Mouse (Mus musculus) embryonic stem cell, embryonic (primary cell): ENCODE measurements at regions not wholly inside any gene's neighbourhood (a gene's known extent, or its start where the extent isn't known, plus 50 kb on each side); places are given as distances from the start of the nearest gene placed in this dataset.

ENCODE experiments used
- CTCF ChIA-PET, 4 experiments: fragments of 300-600 bp in 2 of 4; fragments of 350-600 bp in 2 of 4; sonication (Branson Sonifier 250); formaldehyde crosslinking; loops; one replicate each; lab custom pipeline; 2022; ENCODE audit warnings: inconsistent platforms in 2 of 4; lab: Charles Lee
- POLR2A ChIA-PET, 4 experiments: fragments of 300-600 bp in 2 of 4; fragments of 350-600 bp in 2 of 4; sonication (Branson Sonifier 250); formaldehyde crosslinking; loops; one replicate each; lab custom pipeline; 2022; ENCODE audit warnings: antibody characterized with exemption in 4 of 4, inconsistent platforms in 1 of 4; lab: Charles Lee

GRCm38 (mm10) chr4:131125975-131126374 lies 181.8 kb downstream of the Matn1 start:
- POLR2A ChIA-PET = interaction anchor here (0.5 to 2.0 kb wide), 12 partner anchors 12 to 951 kb away, joined by 3 to 8 read pairs (median 4); no protein-coding TSS in a partner anchor
- CTCF ChIA-PET = interaction anchor here in 2 of 4 experiments (0.9 to 2.1 kb wide), 3 partner anchors 10 to 166 kb away, joined by 6 to 11 read pairs (median 7); no protein-coding TSS in a partner anchor

- POLR2A ChIA-PET = interaction anchor here in 1 of 4 experiments (1.2 kb wide), 2 partner anchors 12 to 14 kb away, joined by 4 read pairs; no protein-coding TSS in a partner anchor
- CTCF ChIA-PET = interaction anchor here in 2 of 4 experiments (0.6 to 2.1 kb wide), 3 partner anchors 9 to 1908 kb away, joined by 3 to 11 read pairs (median 7); no protein-coding TSS in a partner anchor
Observed at GRCm38 (mm10) chr4:131126901-131127300, 182.7 kb downstream of the Matn1 start.

- CTCF ChIA-PET = no interaction called here
- POLR2A ChIA-PET = interaction anchor here in 1 of 4 experiments (1.3 kb wide), 1 partner anchor 10 kb away, joined by 3 read pairs; no protein-coding TSS in a partner anchor
Observed at GRCm38 (mm10) chr4:131128646-131129045, 184.5 kb downstream of the Matn1 start.

GRCm38 (mm10) chr4:131132201-131132600 lies 188.0 kb downstream of the Matn1 start:
- ChIA-PET POLR2A (interaction anchor here in 3 of 4 experiments (0.5 to 1.1 kb wide), 6 partner anchors 20 to 1049 kb away, joined by 3 to 13 read pairs (median 4); no protein-coding TSS in a partner anchor), CTCF (interaction anchor here in 3 of 4 experiments (0.5 to 2.7 kb wide), 7 partner anchors 10 to 230 kb away, joined by 3 to 8 read pairs (median 4); no protein-coding TSS in a partner anchor)

- ChIA-PET POLR2A (interaction anchor here in 1 of 4 experiments (1.1 kb wide), 1 partner anchor 19 kb away, joined by 3 read pairs; no protein-coding TSS in a partner anchor), CTCF (interaction anchor here in 2 of 4 experiments (0.8 to 2.7 kb wide), 4 partner anchors 17 to 173 kb away, joined by 3 to 8 read pairs (median 4); no protein-coding TSS in a partner anchor)
Observed at GRCm38 (mm10) chr4:131132781-131133180, 188.6 kb downstream of the Matn1 start.

GRCm38 (mm10) chr4:131135841-131136240 lies 191.7 kb downstream of the Matn1 start:
- POLR2A ChIA-PET = interaction anchor here in 2 of 4 experiments (0.6 kb wide), 2 partner anchors 16 to 79 kb away, joined by 3 to 4 read pairs; no protein-coding TSS in a partner anchor
- CTCF ChIA-PET = interaction anchor here (0.6 to 1.8 kb wide), 21 partner anchors 9 to 220 kb away, joined by 3 to 21 read pairs (median 4); partner anchors contain the start of gene Matn1 (in 1 of the 4)

GRCm38 (mm10) chr4:131138891-131139290 lies 194.7 kb downstream of the Matn1 start:
- CTCF ChIA-PET = interaction anchor here in 2 of 4 experiments (0.7 to 1.8 kb wide), 2 partner anchors 179 kb away, joined by 3 to 14 read pairs; no protein-coding TSS in a partner anchor
- POLR2A ChIA-PET = interaction anchor here in 3 of 4 experiments (0.9 to 2.6 kb wide), 5 partner anchors 10 to 17 kb away, joined by 3 to 7 read pairs (median 4); no protein-coding TSS in a partner anchor

GRCm38 (mm10) chr4:131141890-131142465 lies 197.8 kb downstream of the Matn1 start:
- ChIA-PET CTCF (interaction anchor here in 2 of 4 experiments (0.7 to 1.0 kb wide), 2 partner anchors 12 to 516 kb away, joined by 3 read pairs; no protein-coding TSS in a partner anchor), POLR2A (no interaction called here)

- POLR2A ChIA-PET = interaction anchor here in 2 of 4 experiments (0.7 to 1.1 kb wide), 2 partner anchors 20 to 692 kb away, joined by 3 to 4 read pairs; no protein-coding TSS in a partner anchor
- CTCF ChIA-PET = interaction anchor here (0.5 to 2.7 kb wide), 21 partner anchors 11 to 362 kb away, joined by 3 to 12 read pairs (median 3); no protein-coding TSS in a partner anchor
Observed at GRCm38 (mm10) chr4:131145507-131145906, 201.3 kb downstream of the Matn1 start.

GRCm38 (mm10) chr4:131148042-131148747 lies 204.0 kb downstream of the Matn1 start:
- CTCF ChIA-PET = interaction anchor here in 2 of 4 experiments (0.6 to 1.0 kb wide), 2 partner anchors 31 kb away, joined by 3 to 4 read pairs; no protein-coding TSS in a partner anchor
- POLR2A ChIA-PET = interaction anchor here in 1 of 4 experiments (1.4 kb wide), 1 partner anchor 23 kb away, joined by 3 read pairs; no protein-coding TSS in a partner anchor

GRCm38 (mm10) chr4:131149466-131149865 lies 205.3 kb downstream of the Matn1 start:
- POLR2A ChIA-PET = interaction anchor here in 1 of 4 experiments (2.3 kb wide), 1 partner anchor 12 kb away, joined by 5 read pairs; no protein-coding TSS in a partner anchor

GRCm38 (mm10) chr4:131159712-131160111 lies 215.5 kb downstream of the Matn1 start:
- ChIA-PET CTCF (interaction anchor here in 1 of 4 experiments (0.5 kb wide), 1 partner anchor 648 kb away, joined by 4 read pairs; no protein-coding TSS in a partner anchor), POLR2A (no interaction called here)

More at GRCm38 (mm10) chr4:131149466-131149865, 205.3 kb downstream of the Matn1 start:
- CTCF ChIA-PET = interaction anchor here in 1 of 4 experiments (0.5 kb wide), 2 partner anchors 9 to 466 kb away, joined by 4 read pairs; no protein-coding TSS in a partner anchor

- ChIA-PET POLR2A (no interaction called here), CTCF (interaction anchor here in 3 of 4 experiments (0.6 to 0.7 kb wide), 3 partner anchors 18 to 444 kb away, joined by 3 to 4 read pairs (median 3); no protein-coding TSS in a partner anchor)
Observed at GRCm38 (mm10) chr4:131160135-131160534, 215.9 kb downstream of the Matn1 start.

GRCm38 (mm10) chr4:131161501-131161900 lies 217.3 kb downstream of the Matn1 start:
- POLR2A ChIA-PET = interaction anchor here in 1 of 4 experiments (1.1 kb wide), 1 partner anchor 11 kb away, joined by 5 read pairs; no protein-coding TSS in a partner anchor
- CTCF ChIA-PET = interaction anchor here in 1 of 4 experiments (0.6 kb wide), 1 partner anchor 106 kb away, joined by 3 read pairs; no protein-coding TSS in a partner anchor

GRCm38 (mm10) chr4:131163782-131164315 lies 219.7 kb downstream of the Matn1 start:
- CTCF ChIA-PET = interaction anchor here in 2 of 4 experiments (1.0 to 1.1 kb wide), 2 partner anchors 15 to 28 kb away, joined by 3 read pairs; no protein-coding TSS in a partner anchor

GRCm38 (mm10) chr4:131166574-131167270 lies 222.5 kb downstream of the Matn1 start:
- ChIA-PET POLR2A (no interaction called here), CTCF (interaction anchor here in 2 of 4 experiments (0.7 to 1.1 kb wide), 2 partner anchors 49 to 104 kb away, joined by 4 to 5 read pairs; no protein-coding TSS in a partner anchor)

More at GRCm38 (mm10) chr4:131163782-131164315, 219.7 kb downstream of the Matn1 start:
- POLR2A ChIA-PET = interaction anchor here in 1 of 4 experiments (1.2 kb wide), 1 partner anchor 12 kb away, joined by 4 read pairs; no protein-coding TSS in a partner anchor
